Mouse (Mus musculus): Measurements from ENCODE around the gene Ahcyl1. TPM values are rescaled to one million over a fixed set of nuclear protein-coding genes. Genes with fewer than 3 reads are reported as not detected.

The Ahcyl1 gene
- polyA plus RNA-seq (2015; fragmentation: Nextera tagmentation; extraction: Ambion mirVana) = 91.9 and 93.2 TPM in 2 replicates

DNA sequence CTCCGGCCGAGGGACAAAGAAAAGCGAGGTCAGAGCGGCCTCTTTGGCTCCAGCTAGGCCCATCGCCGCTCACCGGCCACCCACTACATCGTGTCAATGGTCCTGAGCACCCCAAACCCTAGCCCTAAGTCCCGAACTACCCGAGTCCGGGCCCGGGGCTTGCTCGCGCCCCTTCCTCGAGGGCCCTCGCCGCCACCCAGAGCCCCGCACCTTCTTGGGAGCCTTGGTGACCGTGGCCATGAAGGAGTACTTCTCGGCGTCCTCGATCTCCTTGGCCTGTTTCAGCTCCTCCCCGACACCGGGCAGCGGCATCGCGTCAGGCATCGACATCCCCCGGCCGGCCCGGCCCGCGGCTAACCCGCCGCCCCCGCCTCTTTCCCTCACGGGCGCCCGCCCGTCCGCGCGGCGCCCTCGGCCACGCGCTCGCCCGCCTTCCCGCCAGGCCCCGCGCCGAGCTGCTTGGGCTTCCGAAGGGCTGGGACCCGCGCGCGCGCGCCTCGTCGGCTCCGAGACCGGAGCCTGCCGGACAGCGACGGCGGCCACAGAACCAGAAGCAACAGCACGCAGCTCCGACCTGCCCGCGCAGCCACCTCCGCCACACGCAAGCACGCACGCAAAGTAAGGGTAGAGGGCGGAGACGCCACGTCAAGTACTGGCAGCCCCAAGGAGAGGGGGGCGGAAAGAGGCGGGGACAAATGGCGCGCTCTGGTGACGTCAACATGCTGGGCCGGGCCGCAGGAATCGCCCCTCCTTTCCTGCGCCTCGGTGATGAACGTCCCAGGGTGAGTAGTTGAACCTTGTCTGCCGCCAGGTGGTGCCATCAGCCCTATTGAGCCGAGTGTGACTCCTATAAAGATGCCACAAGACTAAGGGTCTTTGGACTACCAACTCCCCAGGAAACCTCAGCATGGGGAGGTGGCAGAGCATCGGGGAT, at the start of gene Ahcyl1:
Gene Ahcyl1 (minus strand): TSS at position 613 of the 934 bp plus-strand sequence.
- peak within 1 kb of the TSS; percentile 98 for H3K9ac ChIP-seq
- peak within 1 kb of the TSS; percentile 84 for H3K4me2 ChIP-seq
- no peaks in the 10 kb centered on the region for H3K9me3 ChIP-seq
- no peaks in the 10 kb centered on the region for H3K36me3 ChIP-seq
- ATAC-seq (ENCODE audit: insufficient number of reproducible peaks, insufficient read depth, low FRiP score, low TSS enrichment, low read depth) = peak; percentile 96
- H3K4me1 ChIP-seq = peaks cover 30% of the 10 kb centered on the region
- no peaks in the 10 kb centered on the region for H3K27me3 ChIP-seq
- peak within 1 kb of the TSS; percentile 90 for H3K4me3 ChIP-seq
- under 1% methylated on average over 93 of the region's 93 CpGs for WGBS
- peak within 1 kb of the TSS; percentile 94 for H3K27ac ChIP-seq

DNA sequence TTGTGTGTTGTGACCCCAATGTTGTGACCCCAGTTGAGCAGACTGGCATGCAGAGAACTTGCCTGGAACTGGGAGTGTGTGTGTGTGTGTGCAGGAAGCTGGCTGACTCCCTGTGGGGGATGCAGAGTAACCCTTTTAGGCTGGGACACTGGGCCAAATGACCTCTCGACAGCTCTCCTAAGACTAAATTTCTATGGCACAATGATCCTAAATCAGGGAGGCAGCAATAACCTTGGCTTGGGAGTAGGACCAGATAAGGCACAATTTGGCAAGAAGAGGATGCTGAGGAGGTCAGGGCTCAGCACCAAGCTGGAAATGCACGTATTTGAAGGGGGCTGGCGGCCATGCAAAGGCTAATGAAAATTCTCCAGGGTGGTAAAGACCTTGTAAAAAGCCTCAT, 49.7 kb upstream of the Ahcyl1 start:
- no peak for ATAC-seq (ENCODE audit: insufficient number of reproducible peaks, insufficient read depth, low FRiP score, low TSS enrichment, low read depth)
- 88% methylated on average over 3 of the region's 3 CpGs for WGBS
- Histone ChIP-seq H3K4me2 (no peak overlapping the region), H3K27ac (no peak overlapping the region), H3K36me3 (peaks cover 69% of the 10 kb centered on the region), H3K27me3 (no peaks in the 10 kb centered on the region), H3K4me1 (peaks cover 17% of the 10 kb centered on the region), H3K4me3 (no peak overlapping the region), H3K9me3 (no peaks in the 10 kb centered on the region), H3K9ac (no peak overlapping the region)

DNA sequence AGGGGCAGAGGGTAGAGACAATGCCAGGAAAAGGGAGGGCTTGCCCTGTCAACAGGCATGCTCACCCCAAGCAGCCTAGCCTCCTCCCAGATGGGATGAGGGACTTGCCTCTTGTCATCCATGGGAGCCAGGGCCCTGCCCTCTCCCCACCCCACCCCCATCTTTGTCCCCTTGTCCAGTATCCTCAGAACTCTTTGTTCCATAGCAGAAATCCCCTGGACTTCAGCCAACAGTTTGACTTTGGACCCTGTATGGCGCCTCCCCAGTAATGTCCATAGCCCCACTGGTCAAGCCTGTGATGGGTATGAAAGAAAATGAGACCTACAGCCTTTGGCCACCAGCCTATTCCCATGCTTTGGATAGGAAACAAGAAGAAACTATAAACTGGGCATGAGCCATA, 47.3 kb upstream of the Ahcyl1 start:
- H3K9ac ChIP-seq = no peak overlapping the region
- H3K27me3 ChIP-seq = no peaks in the 10 kb centered on the region
- H3K27ac ChIP-seq = no peak overlapping the region
- WGBS = 92% methylated on average over 1 of the region's 1 CpGs
- no peak for ATAC-seq (ENCODE audit: insufficient number of reproducible peaks, insufficient read depth, low FRiP score, low TSS enrichment, low read depth)
- peaks cover 34% of the 10 kb centered on the region for H3K4me1 ChIP-seq
- H3K9me3 ChIP-seq = no peaks in the 10 kb centered on the region
- peaks cover 47% of the 10 kb centered on the region for H3K36me3 ChIP-seq
- H3K4me3 ChIP-seq = no peak overlapping the region
- H3K4me2 ChIP-seq = no peak overlapping the region

DNA sequence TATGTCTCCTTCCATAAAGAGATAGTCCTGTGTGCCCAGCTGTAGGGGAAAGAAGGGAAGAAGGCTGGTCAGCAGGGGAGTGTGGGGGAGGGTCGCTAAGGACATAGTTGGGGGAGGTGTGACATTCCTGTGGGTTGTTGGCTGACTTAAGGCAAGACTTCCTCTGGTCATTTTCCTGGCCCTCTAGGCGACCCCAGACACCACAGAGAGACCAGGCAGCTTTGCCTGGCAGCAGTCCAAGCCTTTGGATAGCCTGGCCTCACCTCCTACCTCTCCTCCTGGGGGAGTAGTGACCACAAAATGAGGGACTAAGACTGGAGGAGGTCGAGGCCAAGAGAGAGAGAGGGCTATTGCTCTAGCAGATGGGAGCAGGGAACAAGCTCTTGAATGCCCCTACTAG, 46.7 kb upstream of the Ahcyl1 start:
- H3K4me3 ChIP-seq = no peak overlapping the region
- peaks cover 34% of the 10 kb centered on the region for H3K4me1 ChIP-seq
- H3K36me3 ChIP-seq = peaks cover 41% of the 10 kb centered on the region
- 25% methylated on average over 3 of the region's 3 CpGs for WGBS
- H3K4me2 ChIP-seq = no peak overlapping the region
- 0 out of 2 replicates have a peak overlapping the region, but pooled peaks have one; percentile 90 for H3K27ac ChIP-seq
- no peaks in the 10 kb centered on the region for H3K9me3 ChIP-seq
- ATAC-seq (ENCODE audit: insufficient number of reproducible peaks, insufficient read depth, low FRiP score, low TSS enrichment, low read depth) = no peak
- H3K27me3 ChIP-seq = no peaks in the 10 kb centered on the region
- H3K9ac ChIP-seq = no peak overlapping the region

DNA sequence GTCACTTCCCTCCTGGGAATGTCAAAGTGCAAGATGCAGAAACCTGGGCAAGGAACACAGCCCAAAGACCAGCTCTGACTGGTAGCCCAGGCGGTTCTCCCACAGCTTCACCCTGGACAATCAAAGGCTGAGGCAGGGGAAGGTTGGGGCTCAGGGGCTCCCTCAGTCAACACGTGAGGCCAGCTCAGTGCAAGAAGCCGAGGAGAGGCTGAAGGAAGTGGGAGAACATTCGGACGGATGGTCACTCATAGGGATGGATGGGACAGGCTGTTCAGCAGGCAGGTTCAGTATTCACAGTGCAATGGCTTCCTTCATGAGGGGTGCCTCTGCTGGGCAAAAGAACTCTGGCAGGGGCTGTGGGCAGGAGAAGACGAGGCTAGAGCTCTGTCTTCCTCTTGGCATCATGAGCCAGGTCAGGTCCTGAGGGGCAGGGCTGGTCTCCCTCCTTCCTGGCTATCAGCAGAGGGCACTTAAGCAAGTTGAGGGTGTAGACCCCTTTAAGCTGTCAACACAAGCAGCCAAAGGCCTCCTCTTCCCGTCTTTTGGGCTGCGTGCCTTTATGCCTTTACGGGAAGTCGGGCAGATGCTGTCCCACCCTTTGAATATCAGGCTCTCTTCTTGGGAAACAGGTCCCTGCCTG, 45.8 kb upstream of the Ahcyl1 start:
- Histone ChIP-seq H3K27me3 (no peaks in the 10 kb centered on the region), H3K9ac (0 out of 2 replicates have a peak overlapping the region, but pooled peaks have one; percentile 44), H3K27ac (peak overlapping the region; percentile 90), H3K36me3 (peaks cover 37% of the 10 kb centered on the region), H3K4me3 (no peak overlapping the region), H3K4me2 (no peak overlapping the region), H3K4me1 (peaks cover 39% of the 10 kb centered on the region), H3K9me3 (no peaks in the 10 kb centered on the region)
- WGBS = 89% methylated on average over 10 of the region's 10 CpGs
- ATAC-seq (ENCODE audit: insufficient number of reproducible peaks, insufficient read depth, low FRiP score, low TSS enrichment, low read depth) = no peak

DNA sequence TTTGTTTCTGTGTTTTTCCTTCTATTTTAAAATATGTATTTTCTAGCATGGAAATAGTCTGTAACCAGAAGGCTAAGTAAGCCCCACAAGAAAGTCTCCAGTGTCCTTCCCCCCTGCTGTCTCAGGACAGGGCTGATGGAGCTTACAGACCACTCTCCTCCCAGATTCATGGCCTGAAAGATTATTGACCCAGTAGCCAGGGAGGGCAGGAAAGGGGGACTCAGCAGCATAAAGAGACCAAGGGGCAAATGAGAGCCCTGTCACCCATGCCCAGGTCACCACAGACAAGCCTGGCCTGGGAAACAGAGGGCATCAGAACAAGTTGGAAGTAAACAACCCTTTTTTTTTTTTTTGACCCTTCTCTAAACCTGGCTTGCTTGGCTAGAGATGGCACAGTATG, 45.0 kb upstream of the Ahcyl1 start:
- no peaks in the 10 kb centered on the region for H3K27me3 ChIP-seq
- ATAC-seq (ENCODE audit: insufficient number of reproducible peaks, insufficient read depth, low FRiP score, low TSS enrichment, low read depth) = no peak
- peaks cover 39% of the 10 kb centered on the region for H3K4me1 ChIP-seq
- peaks cover 30% of the 10 kb centered on the region for H3K36me3 ChIP-seq
- no peak overlapping the region for H3K4me3 ChIP-seq
- no peaks in the 10 kb centered on the region for H3K9me3 ChIP-seq
- no peak overlapping the region for H3K4me2 ChIP-seq
- peak overlapping the region; percentile 90 for H3K27ac ChIP-seq
- H3K9ac ChIP-seq = 0 out of 2 replicates have a peak overlapping the region, but pooled peaks have one; percentile 44

DNA sequence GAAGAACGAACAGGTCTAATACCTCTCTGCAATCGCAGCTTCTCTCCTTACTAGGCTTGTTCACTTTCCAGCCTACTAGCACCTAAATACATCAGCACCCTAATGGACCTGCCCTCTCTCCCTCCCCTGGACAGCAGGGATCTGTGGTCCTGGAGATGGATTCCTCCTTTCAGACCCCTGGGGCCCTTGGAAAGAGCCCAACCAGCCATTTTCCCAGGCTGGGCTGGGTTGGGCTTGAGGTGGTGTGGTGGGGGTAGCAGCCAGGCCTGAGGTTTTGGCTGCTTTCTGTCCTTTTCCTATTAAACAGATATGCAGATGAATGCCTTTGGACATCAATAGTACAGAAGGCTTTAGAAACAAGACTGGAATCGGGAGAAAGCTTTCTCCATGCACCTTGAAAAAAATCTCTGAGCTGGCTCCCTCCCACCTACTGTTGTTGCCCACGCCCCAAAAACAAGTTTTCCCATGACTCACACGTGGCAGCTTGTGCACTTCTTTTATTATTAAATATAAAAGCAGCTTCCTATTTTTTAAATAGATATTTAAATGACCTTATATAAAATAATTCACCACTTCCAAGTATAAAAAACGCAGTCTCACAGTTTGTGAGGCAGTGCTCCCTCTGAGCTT, 44.3 kb upstream of the Ahcyl1 start:
- WGBS = 6% methylated on average over 6 of the region's 6 CpGs
- ATAC-seq (ENCODE audit: insufficient number of reproducible peaks, insufficient read depth, low FRiP score, low TSS enrichment, low read depth) = peak; percentile 83
- Histone ChIP-seq H3K9ac (0 out of 2 replicates have a peak overlapping the region, but pooled peaks have one; percentile 44), H3K27me3 (no peaks in the 10 kb centered on the region), H3K9me3 (no peaks in the 10 kb centered on the region), H3K4me1 (peaks cover 39% of the 10 kb centered on the region), H3K36me3 (peaks cover 23% of the 10 kb centered on the region), H3K4me3 (no peak overlapping the region), H3K4me2 (peak overlapping the region; percentile 18), H3K27ac (peak overlapping the region; percentile 90)

DNA sequence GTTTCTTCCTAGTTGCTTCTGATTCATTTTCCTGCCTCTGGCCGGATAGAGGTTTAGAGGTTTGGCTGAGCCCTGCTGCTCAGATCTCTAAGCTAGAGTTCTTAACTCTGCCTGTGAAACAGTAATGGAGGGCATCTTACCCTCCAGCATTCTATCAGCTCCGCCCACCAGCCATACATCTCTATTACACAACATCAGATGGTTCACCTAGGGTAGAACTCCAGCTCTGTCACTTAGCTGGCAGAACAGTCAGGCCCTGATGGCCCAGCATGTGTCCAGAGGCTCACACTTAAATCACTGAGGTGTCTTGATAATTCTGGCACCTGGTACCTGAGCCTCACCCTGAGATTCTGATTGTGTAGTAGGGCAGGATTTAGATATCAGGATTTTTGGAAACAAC, 43.6 kb upstream of the Ahcyl1 start:
- Histone ChIP-seq H3K4me1 (peaks cover 39% of the 10 kb centered on the region), H3K36me3 (peaks cover 17% of the 10 kb centered on the region), H3K27ac (peak overlapping the region; percentile 90)

DNA sequence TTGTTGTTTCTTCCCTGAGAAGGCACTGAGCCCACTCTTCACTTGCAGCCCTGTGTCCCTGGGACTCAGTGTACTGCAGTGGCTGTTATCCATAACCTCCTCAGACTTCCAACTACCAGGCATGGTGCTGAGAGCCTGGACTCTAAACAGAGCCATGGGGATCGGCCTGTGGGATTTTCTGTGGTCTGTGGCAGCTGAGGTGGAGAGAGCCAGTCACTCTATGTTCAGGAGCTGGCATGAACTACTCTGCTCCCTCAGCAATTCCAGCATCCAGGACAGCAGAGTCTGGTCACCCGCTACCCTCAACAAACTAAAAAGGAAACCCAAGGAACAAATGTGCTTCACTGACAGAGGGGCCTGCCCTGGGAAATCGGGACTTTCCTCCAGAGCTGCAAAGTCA, 43.1 kb upstream of the Ahcyl1 start:
- no peaks in the 10 kb centered on the region for H3K27me3 ChIP-seq
- H3K4me2 ChIP-seq = no peak overlapping the region
- H3K9ac ChIP-seq = no peak overlapping the region
- H3K27ac ChIP-seq = peak overlapping the region; percentile 90
- no peaks in the 10 kb centered on the region for H3K9me3 ChIP-seq
- no peak overlapping the region for H3K4me3 ChIP-seq
- H3K4me1 ChIP-seq = peaks cover 39% of the 10 kb centered on the region
- H3K36me3 ChIP-seq = peaks cover 17% of the 10 kb centered on the region
- no peak for ATAC-seq (ENCODE audit: insufficient number of reproducible peaks, insufficient read depth, low FRiP score, low TSS enrichment, low read depth)
- 77% methylated on average over 3 of the region's 3 CpGs for WGBS

More for the DNA sequence above, 43.6 kb upstream of the Ahcyl1 start:
- no peak overlapping the region for H3K9ac ChIP-seq
- H3K4me3 ChIP-seq = no peak overlapping the region
- ATAC-seq (ENCODE audit: insufficient number of reproducible peaks, insufficient read depth, low FRiP score, low TSS enrichment, low read depth) = no peak
- H3K4me2 ChIP-seq = peak overlapping the region; percentile 18; the same call in 1 of the 2 replicates
- no peaks in the 10 kb centered on the region for H3K27me3 ChIP-seq
- no peaks in the 10 kb centered on the region for H3K9me3 ChIP-seq
- 62% methylated on average over 2 of the region's 2 CpGs for WGBS

DNA sequence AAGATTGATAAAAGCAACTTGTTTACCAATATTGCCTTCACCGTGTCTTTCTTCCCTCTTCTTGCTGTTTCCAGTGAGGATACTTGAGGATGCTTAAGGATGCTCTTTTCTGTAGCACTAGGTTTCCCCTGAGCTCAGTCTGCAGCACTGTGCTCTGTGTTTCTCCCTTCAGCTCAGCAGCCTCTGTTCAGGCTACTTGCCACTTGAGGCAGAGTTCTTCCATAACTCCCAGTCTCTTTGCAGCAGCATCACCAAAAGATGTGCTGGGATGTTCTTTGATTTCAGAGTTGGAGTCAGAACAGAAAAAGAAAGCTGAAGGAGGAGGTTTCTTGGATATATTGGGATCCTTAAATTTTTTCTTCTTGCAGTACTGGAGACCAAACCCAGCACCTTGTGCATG, 42.3 kb upstream of the Ahcyl1 start:
- Histone ChIP-seq H3K4me3 (no peak overlapping the region), H3K27ac (no peak overlapping the region), H3K4me1 (peaks cover 39% of the 10 kb centered on the region), H3K4me2 (no peak overlapping the region), H3K9me3 (no peaks in the 10 kb centered on the region), H3K9ac (no peak overlapping the region), H3K27me3 (no peaks in the 10 kb centered on the region), H3K36me3 (peaks cover 17% of the 10 kb centered on the region)
- WGBS = 82% methylated on average over 1 of the region's 1 CpGs
- ATAC-seq (ENCODE audit: insufficient number of reproducible peaks, insufficient read depth, low FRiP score, low TSS enrichment, low read depth) = no peak

DNA sequence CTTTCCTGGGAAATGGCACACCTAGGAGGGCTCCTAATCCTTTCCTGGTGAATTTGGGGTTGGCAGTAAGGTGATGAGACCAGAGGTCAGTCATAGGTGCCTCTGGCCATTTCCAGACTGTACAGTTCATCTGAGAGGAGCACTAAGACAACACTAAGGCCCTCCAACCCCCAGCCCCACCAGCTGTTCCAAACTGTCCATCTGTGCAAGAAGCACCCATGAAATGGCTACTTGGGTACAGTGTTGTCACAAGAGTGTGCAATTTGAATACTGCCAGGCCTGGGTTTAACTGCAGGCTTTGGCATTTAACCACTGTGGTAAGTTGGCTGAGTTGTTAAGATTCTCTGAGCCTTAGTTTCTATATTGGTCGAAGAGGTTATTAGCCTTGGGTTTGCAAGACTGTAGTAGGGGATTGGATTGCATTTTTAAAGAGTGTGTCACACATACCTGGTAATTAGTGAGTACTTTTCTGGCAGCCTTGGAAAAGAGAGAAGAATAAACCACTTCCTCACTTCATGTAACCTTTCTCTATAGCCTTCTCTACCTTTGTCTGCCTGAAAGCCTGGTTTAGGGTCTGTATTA, 41.3 kb upstream of the Ahcyl1 start:
- Histone ChIP-seq H3K36me3 (peaks cover 12% of the 10 kb centered on the region), H3K9ac (no peak overlapping the region), H3K4me3 (no peak overlapping the region), H3K27me3 (no peaks in the 10 kb centered on the region), H3K4me2 (no peak overlapping the region), H3K9me3 (no peaks in the 10 kb centered on the region), H3K27ac (no peak overlapping the region), H3K4me1 (peaks cover 38% of the 10 kb centered on the region)
- no peak for ATAC-seq (ENCODE audit: insufficient number of reproducible peaks, insufficient read depth, low FRiP score, low TSS enrichment, low read depth)
- WGBS = 68% methylated on average over 1 of the region's 1 CpGs
